Mouse (Mus musculus): Measurements from ENCODE around the gene Hc. TPM values are rescaled to one million over a fixed set of nuclear protein-coding genes. Genes with fewer than 3 reads are reported as not detected.
A peak's percentile ranks its signal among the peaks of the same experiment; 100 is the strongest.

Gene Hc
- polyA plus RNA-seq, 1 experiment from 2014 or later = not detected

- ATAC-seq (ENCODE audit: insufficient number of reproducible peaks, low FRiP score, low TSS enrichment, low read depth) = no peak
- WGBS = 86% methylated on average over 11 of the region's 11 CpGs
- H3K36me3 ChIP-seq (ENCODE audit: control insufficient read depth, insufficient read depth, low read length) = no peaks in the 10 kb centered on the region
Measured at GRCm38 (mm10) chr2:35067117-35067516, 5.9 kb upstream of the Hc start.

GRCm38 (mm10) chr2:35066525-35067082 lies 5.4 kb upstream of the Hc start:
- 93% methylated on average over 13 of the region's 13 CpGs for WGBS
- H3K4me1 ChIP-seq (ENCODE audit: control insufficient read depth, insufficient read depth, low read length) = no peaks in the 10 kb centered on the region
- H3K36me3 ChIP-seq (ENCODE audit: control insufficient read depth, insufficient read depth, low read length) = no peaks in the 10 kb centered on the region
- no peak overlapping the region for H3K4me3 ChIP-seq (ENCODE audit: low read depth, low read length)
- no peaks in the 10 kb centered on the region for H3K27me3 ChIP-seq (ENCODE audit: control insufficient read depth, insufficient read depth, low read length)
- no peak for DNase-seq (ENCODE audit: low spot score)
- no peak overlapping the region for H3K27ac ChIP-seq (replicated peaks; ENCODE audit: low read depth, low read length)
- no peak overlapping the region for H3K9ac ChIP-seq (ENCODE audit: low read length)
- ATAC-seq (ENCODE audit: insufficient number of reproducible peaks, low FRiP score, low TSS enrichment, low read depth) = no peak
- no peaks in the 10 kb centered on the region for H3K9me3 ChIP-seq (ENCODE audit: control insufficient read depth, low read length)
- no peak overlapping the region for H3K4me2 ChIP-seq (ENCODE audit: low read depth, severe bottlenecking)

More at GRCm38 (mm10) chr2:35067117-35067516, 5.9 kb upstream of the Hc start:
- H3K27me3 ChIP-seq (ENCODE audit: control insufficient read depth, insufficient read depth, low read length) = no peaks in the 10 kb centered on the region
- H3K4me2 ChIP-seq (ENCODE audit: low read depth, severe bottlenecking) = no peak overlapping the region
- no peak overlapping the region for H3K27ac ChIP-seq (replicated peaks; ENCODE audit: low read depth, low read length)
- no peak for DNase-seq (ENCODE audit: low spot score)
- no peak overlapping the region for H3K4me3 ChIP-seq (ENCODE audit: low read depth, low read length)
- H3K9me3 ChIP-seq (ENCODE audit: control insufficient read depth, low read length) = no peaks in the 10 kb centered on the region
- H3K4me1 ChIP-seq (ENCODE audit: control insufficient read depth, insufficient read depth, low read length) = no peaks in the 10 kb centered on the region
- no peak overlapping the region for H3K9ac ChIP-seq (ENCODE audit: low read length)

GRCm38 (mm10) chr2:35063333-35064030 lies 2.2 kb upstream of the Hc start:
- H3K4me3 ChIP-seq (ENCODE audit: low read depth, low read length) = no peak overlapping the region
- ATAC-seq (ENCODE audit: insufficient number of reproducible peaks, low FRiP score, low TSS enrichment, low read depth) (no peak), DNase-seq (ENCODE audit: low spot score) (no peak)
- H3K9ac ChIP-seq (ENCODE audit: low read length) = no peak overlapping the region
- no peaks in the 10 kb centered on the region for H3K27me3 ChIP-seq (ENCODE audit: control insufficient read depth, insufficient read depth, low read length)
- no peak overlapping the region for H3K4me2 ChIP-seq (ENCODE audit: low read depth, severe bottlenecking)
- no peaks in the 10 kb centered on the region for H3K4me1 ChIP-seq (ENCODE audit: control insufficient read depth, insufficient read depth, low read length)
- no peaks in the 10 kb centered on the region for H3K9me3 ChIP-seq (ENCODE audit: control insufficient read depth, low read length)
- no peak overlapping the region for H3K27ac ChIP-seq (replicated peaks; ENCODE audit: low read depth, low read length)
- 90% methylated on average over 6 of the region's 6 CpGs for WGBS
- no peaks in the 10 kb centered on the region for H3K36me3 ChIP-seq (ENCODE audit: control insufficient read depth, insufficient read depth, low read length)

GRCm38 (mm10) chr2:35060897-35061296 lies 341 bp downstream of the Hc start:
- H3K9ac ChIP-seq (ENCODE audit: low read length) = no peak overlapping the region
- H3K27ac ChIP-seq (replicated peaks; ENCODE audit: low read depth, low read length) = no peak overlapping the region
- no peaks in the 10 kb centered on the region for H3K36me3 ChIP-seq (ENCODE audit: control insufficient read depth, insufficient read depth, low read length)
- DNase-seq (ENCODE audit: low spot score) = no peak
- H3K4me3 ChIP-seq (ENCODE audit: low read depth, low read length) = no peak overlapping the region
- H3K9me3 ChIP-seq (ENCODE audit: control insufficient read depth, low read length) = no peaks in the 10 kb centered on the region
- 70% methylated on average over 6 of the region's 6 CpGs for WGBS
- H3K27me3 ChIP-seq (ENCODE audit: control insufficient read depth, insufficient read depth, low read length) = no peaks in the 10 kb centered on the region
- no peaks in the 10 kb centered on the region for H3K4me1 ChIP-seq (ENCODE audit: control insufficient read depth, insufficient read depth, low read length)
- no peak overlapping the region for H3K4me2 ChIP-seq (ENCODE audit: low read depth, severe bottlenecking)
- no peak for ATAC-seq (ENCODE audit: insufficient number of reproducible peaks, low FRiP score, low TSS enrichment, low read depth)

- Histone ChIP-seq H3K9me3 (ENCODE audit: control insufficient read depth, low read length) (no peaks in the 10 kb centered on the region), H3K4me3 (ENCODE audit: low read depth, low read length) (no peak overlapping the region), H3K4me1 (ENCODE audit: control insufficient read depth, insufficient read depth, low read length) (no peaks in the 10 kb centered on the region), H3K9ac (ENCODE audit: low read length) (no peak overlapping the region), H3K4me2 (ENCODE audit: low read depth, severe bottlenecking) (no peak overlapping the region), H3K27ac (replicated peaks; ENCODE audit: low read depth, low read length) (no peak overlapping the region), H3K36me3 (ENCODE audit: control insufficient read depth, insufficient read depth, low read length) (no peaks in the 10 kb centered on the region), H3K27me3 (ENCODE audit: control insufficient read depth, insufficient read depth, low read length) (no peaks in the 10 kb centered on the region)
- no peak for ATAC-seq (ENCODE audit: insufficient number of reproducible peaks, low FRiP score, low TSS enrichment, low read depth)
- WGBS = 76% methylated on average over 5 of the region's 5 CpGs
- no peak for DNase-seq (ENCODE audit: low spot score)
Measured at GRCm38 (mm10) chr2:35060256-35060655, 982 bp downstream of the Hc start.

- Histone ChIP-seq H3K36me3 (ENCODE audit: control insufficient read depth, insufficient read depth, low read length) (no peaks in the 10 kb centered on the region), H3K4me1 (ENCODE audit: control insufficient read depth, insufficient read depth, low read length) (no peaks in the 10 kb centered on the region), H3K27me3 (ENCODE audit: control insufficient read depth, insufficient read depth, low read length) (no peaks in the 10 kb centered on the region), H3K27ac (replicated peaks; ENCODE audit: low read depth, low read length) (no peak overlapping the region), H3K9me3 (ENCODE audit: control insufficient read depth, low read length) (no peaks in the 10 kb centered on the region), H3K4me2 (ENCODE audit: low read depth, severe bottlenecking) (no peak overlapping the region), H3K9ac (ENCODE audit: low read length) (no peak overlapping the region), H3K4me3 (ENCODE audit: low read depth, low read length) (no peak overlapping the region)
- no peak for ATAC-seq (ENCODE audit: insufficient number of reproducible peaks, low FRiP score, low TSS enrichment, low read depth)
- no peak for DNase-seq (ENCODE audit: low spot score)
- 82% methylated on average over 2 of the region's 2 CpGs for WGBS
Measured at GRCm38 (mm10) chr2:35058325-35058724, 2.9 kb downstream of the Hc start.

GRCm38 (mm10) chr2:35057243-35057642 lies 4.0 kb downstream of the Hc start:
- ATAC-seq (ENCODE audit: insufficient number of reproducible peaks, low FRiP score, low TSS enrichment, low read depth) = no peak
- Histone ChIP-seq H3K36me3 (ENCODE audit: control insufficient read depth, insufficient read depth, low read length) (no peaks in the 10 kb centered on the region), H3K4me1 (ENCODE audit: control insufficient read depth, insufficient read depth, low read length) (no peaks in the 10 kb centered on the region), H3K9ac (ENCODE audit: low read length) (no peak overlapping the region), H3K9me3 (ENCODE audit: control insufficient read depth, low read length) (no peaks in the 10 kb centered on the region), H3K4me2 (ENCODE audit: low read depth, severe bottlenecking) (no peak overlapping the region), H3K27ac (replicated peaks; ENCODE audit: low read depth, low read length) (no peak overlapping the region), H3K4me3 (ENCODE audit: low read depth, low read length) (no peak overlapping the region), H3K27me3 (ENCODE audit: control insufficient read depth, insufficient read depth, low read length) (no peaks in the 10 kb centered on the region)
- 87% methylated on average over 11 of the region's 11 CpGs for WGBS
- DNase-seq (ENCODE audit: low spot score) = no peak

- no peak overlapping the region for H3K4me3 ChIP-seq (ENCODE audit: low read depth, low read length)
- ATAC-seq (ENCODE audit: insufficient number of reproducible peaks, low FRiP score, low TSS enrichment, low read depth) = no peak
- no peaks in the 10 kb centered on the region for H3K9me3 ChIP-seq (ENCODE audit: control insufficient read depth, low read length)
- no peak overlapping the region for H3K9ac ChIP-seq (ENCODE audit: low read length)
- H3K4me1 ChIP-seq (ENCODE audit: control insufficient read depth, insufficient read depth, low read length) = no peaks in the 10 kb centered on the region
- H3K27ac ChIP-seq (replicated peaks; ENCODE audit: low read depth, low read length) = no peak overlapping the region
- 40% methylated on average over 5 of the region's 5 CpGs for WGBS
- H3K4me2 ChIP-seq (ENCODE audit: low read depth, severe bottlenecking) = no peak overlapping the region
- H3K27me3 ChIP-seq (ENCODE audit: control insufficient read depth, insufficient read depth, low read length) = no peaks in the 10 kb centered on the region
- H3K36me3 ChIP-seq (ENCODE audit: control insufficient read depth, insufficient read depth, low read length) = no peaks in the 10 kb centered on the region
- DNase-seq (ENCODE audit: low spot score) = peak; percentile 35
Measured at GRCm38 (mm10) chr2:35048851-35049250, 12.4 kb downstream of the Hc start.

- ATAC-seq (ENCODE audit: insufficient number of reproducible peaks, low FRiP score, low TSS enrichment, low read depth) (no peak), DNase-seq (ENCODE audit: low spot score) (peak; percentile 29)
- no peak overlapping the region for H3K4me2 ChIP-seq (ENCODE audit: low read depth, severe bottlenecking)
- WGBS = 71% methylated on average over 2 of the region's 2 CpGs
- H3K4me3 ChIP-seq (ENCODE audit: low read depth, low read length) = no peak overlapping the region
- no peaks in the 10 kb centered on the region for H3K36me3 ChIP-seq (ENCODE audit: control insufficient read depth, insufficient read depth, low read length)
- H3K9me3 ChIP-seq (ENCODE audit: control insufficient read depth, low read length) = no peaks in the 10 kb centered on the region
- no peaks in the 10 kb centered on the region for H3K27me3 ChIP-seq (ENCODE audit: control insufficient read depth, insufficient read depth, low read length)
- no peak overlapping the region for H3K9ac ChIP-seq (ENCODE audit: low read length)
- no peak overlapping the region for H3K27ac ChIP-seq (replicated peaks; ENCODE audit: low read depth, low read length)
- H3K4me1 ChIP-seq (ENCODE audit: control insufficient read depth, insufficient read depth, low read length) = no peaks in the 10 kb centered on the region
Measured at GRCm38 (mm10) chr2:35044956-35045355, 16.3 kb downstream of the Hc start.
